Mouse (Mus musculus) embryonic stem cell, embryonic (primary cell): ENCODE measurements around the gene Esyt3.

Source experiments
- CTCF ChIA-PET, 4 experiments: fragments of 300-600 bp in 2 of 4; fragments of 350-600 bp in 2 of 4; sonication (Branson Sonifier 250); formaldehyde crosslinking; loops; one replicate each; lab custom pipeline; 2022; ENCODE audit warnings: inconsistent platforms in 2 of 4; lab: Charles Lee
- POLR2A ChIA-PET, 4 experiments: fragments of 300-600 bp in 2 of 4; fragments of 350-600 bp in 2 of 4; sonication (Branson Sonifier 250); formaldehyde crosslinking; loops; one replicate each; lab custom pipeline; 2022; ENCODE audit warnings: antibody characterized with exemption in 4 of 4, inconsistent platforms in 1 of 4; lab: Charles Lee

The Esyt3 gene

DNA sequence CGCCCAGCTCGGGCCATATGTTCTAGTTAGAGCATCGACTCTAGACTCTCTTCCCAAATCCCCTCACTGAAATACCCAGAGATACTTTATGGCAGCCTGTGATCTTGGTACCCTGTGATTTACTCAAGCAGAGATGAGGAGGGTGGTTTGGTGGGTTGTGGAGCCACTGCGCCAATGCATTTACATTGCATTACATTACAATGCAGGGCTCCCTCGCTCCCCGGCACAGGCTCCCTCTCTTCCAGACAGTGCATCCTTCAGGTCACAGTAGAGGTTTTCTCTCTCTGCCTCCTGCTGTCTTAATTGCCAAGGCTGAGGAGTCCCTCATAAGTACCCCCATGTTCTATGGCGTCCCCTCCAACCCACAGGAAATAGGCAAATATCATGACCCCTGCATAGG lies 10.1 kb upstream of the Esyt3 start:
- ChIA-PET CTCF (interaction anchor here in 2 of 4 experiments (0.7 to 1.7 kb wide), 3 partner anchors 8 to 10 kb away, joined by 3 to 7 read pairs (median 5); partner anchors contain the start of gene Esyt3 (in 1 of the 2)), POLR2A (interaction anchor here in 2 of 4 experiments (0.6 to 1.2 kb wide), 2 partner anchors 23 to 54 kb away, joined by 3 to 4 read pairs; no protein-coding TSS in a partner anchor)

DNA sequence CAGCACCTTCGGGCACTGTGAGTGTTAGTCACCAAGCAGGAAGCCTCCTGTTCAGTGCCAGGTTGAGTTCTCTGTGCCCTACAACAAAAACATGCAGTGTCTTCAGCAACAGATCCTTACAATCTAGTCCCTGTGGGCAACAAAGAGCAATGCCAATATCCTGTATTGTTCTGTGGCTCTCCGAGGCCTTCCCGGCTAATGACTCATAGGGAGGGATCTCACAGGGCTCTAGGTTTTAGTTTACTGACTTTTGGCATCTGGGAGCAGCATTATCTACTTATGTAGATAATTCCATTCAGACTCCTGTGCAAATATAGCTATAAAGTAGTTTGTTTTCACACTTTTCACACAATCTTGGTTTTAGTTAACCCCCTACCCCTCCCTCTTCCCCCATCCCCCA lies 7.5 kb upstream of the Esyt3 start:
- ChIA-PET POLR2A (interaction anchor here in 1 of 4 experiments (1.1 kb wide), 1 partner anchor 8 kb away, joined by 3 read pairs; no protein-coding TSS in a partner anchor), CTCF (no interaction called here)

DNA sequence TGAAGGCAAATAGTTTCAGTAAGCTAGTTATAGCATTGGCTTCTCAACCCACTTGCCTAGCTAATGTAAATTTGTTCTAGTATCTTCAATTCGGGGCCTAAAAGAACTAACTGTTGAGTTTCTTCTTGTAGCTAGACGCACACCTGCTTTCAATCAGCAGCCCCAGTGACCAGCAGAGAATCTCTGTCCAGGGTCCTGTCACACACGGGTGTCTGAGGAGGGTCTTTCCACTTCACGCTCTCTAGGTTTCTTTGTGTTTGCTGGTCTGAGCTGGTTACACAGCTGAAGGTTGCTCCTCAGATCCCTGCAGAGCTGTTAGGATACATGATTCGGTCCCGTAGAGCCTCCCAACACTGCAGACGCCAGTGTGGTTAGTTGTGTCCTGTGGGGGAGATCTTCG lies 4.7 kb upstream of the Esyt3 start:
- ChIA-PET POLR2A (interaction anchor here in 3 of 4 experiments (0.5 to 1.7 kb wide), 8 partner anchors 10 to 350 kb away, joined by 3 to 5 read pairs (median 3); no protein-coding TSS in a partner anchor), CTCF (interaction anchor here in 2 of 4 experiments (0.9 to 1.9 kb wide), 2 partner anchors 13 kb away, joined by 4 to 6 read pairs; no protein-coding TSS in a partner anchor)

GRCm38 (mm10) chr9:99361946-99362345 lies 3.6 kb upstream of the Esyt3 start:
- POLR2A ChIA-PET: interaction anchor here in 1 of 4 experiments (0.5 to 0.6 kb wide), 2 partner anchors 213 to 489 kb away, joined by 3 read pairs; no protein-coding TSS in a partner anchor
- CTCF ChIA-PET: interaction anchor here in 1 of 4 experiments (1.9 kb wide), 1 partner anchor 14 kb away, joined by 6 read pairs; no protein-coding TSS in a partner anchor

DNA sequence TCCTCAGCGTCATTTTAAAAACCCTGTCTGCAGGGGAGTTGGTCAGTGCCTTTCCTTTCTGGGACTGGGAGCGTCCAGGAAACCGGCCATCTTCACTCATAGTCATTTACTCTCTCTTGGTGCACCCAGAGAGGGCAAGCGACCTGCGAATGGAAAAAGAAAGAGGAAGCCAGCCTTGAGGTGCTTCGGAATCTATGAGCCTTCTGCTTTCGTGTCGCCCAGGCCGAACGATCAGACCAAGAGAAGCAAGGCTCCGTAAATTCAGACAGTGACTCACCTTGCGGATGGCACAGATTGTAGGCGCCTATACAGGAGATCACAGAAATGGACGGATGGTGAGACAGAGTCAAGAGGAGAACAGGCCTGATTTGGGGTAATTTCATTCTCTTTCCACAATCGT lies 655 bp upstream of the Esyt3 start:
- CTCF ChIA-PET: interaction anchor here in 2 of 4 experiments (1.2 to 2.0 kb wide), 3 partner anchors 18 to 373 kb away, joined by 3 to 8 read pairs (median 5); partner anchors contain the start of gene Faim (in 1 of the 2)
- POLR2A ChIA-PET: interaction anchor here in 2 of 4 experiments (0.6 to 2.4 kb wide), 15 partner anchors 11 to 379 kb away, joined by 3 to 11 read pairs (median 4); partner anchors contain the start of genes Cep70 (in 2 of the 2), Armc8 (in 1 of the 2) and Nme9 (in 1 of the 2)

- CTCF ChIA-PET: interaction anchor here in 2 of 4 experiments (0.6 to 2.0 kb wide), 7 partner anchors 10 to 433 kb away, joined by 3 to 8 read pairs (median 3); partner anchors contain the start of gene Nme9 (in 1 of the 2)
- POLR2A ChIA-PET: interaction anchor here (0.6 to 3.3 kb wide), 27 partner anchors 9 to 378 kb away, joined by 3 to 11 read pairs (median 3); partner anchors contain the start of genes Cep70 (in 2 of the 4), Faim (in 1 of the 4) and Nme9 (in 1 of the 4)
Observed at GRCm38 (mm10) chr9:99357561-99357920, 816 bp downstream of the Esyt3 start.

- POLR2A ChIA-PET: interaction anchor here in 3 of 4 experiments (0.5 to 3.3 kb wide), 4 partner anchors 11 to 215 kb away, joined by 3 to 11 read pairs (median 4); partner anchors contain the start of gene Pik3cb (in 1 of the 3)
- CTCF ChIA-PET: interaction anchor here in 3 of 4 experiments (0.5 to 1.2 kb wide), 5 partner anchors 11 to 95 kb away, joined by 3 to 4 read pairs (median 3); partner anchors contain the start of gene Nme9 (in 1 of the 3)
Observed at GRCm38 (mm10) chr9:99355971-99356370, 2.4 kb downstream of the Esyt3 start.

- ChIA-PET POLR2A (interaction anchor here in 1 of 4 experiments (1.3 kb wide), 1 partner anchor 9 kb away, joined by 3 read pairs; no protein-coding TSS in a partner anchor), CTCF (no interaction called here)
Observed at GRCm38 (mm10) chr9:99354796-99355195, 3.6 kb downstream of the Esyt3 start.

- CTCF ChIA-PET: interaction anchor here in 1 of 4 experiments (1.4 kb wide), 1 partner anchor 97 kb away, joined by 3 read pairs; no protein-coding TSS in a partner anchor
- POLR2A ChIA-PET: interaction anchor here in 2 of 4 experiments (0.6 to 1.1 kb wide), 2 partner anchors 10 to 17 kb away, joined by 3 to 4 read pairs; no protein-coding TSS in a partner anchor
Observed at GRCm38 (mm10) chr9:99353390-99353789, 5.0 kb downstream of the Esyt3 start.

DNA sequence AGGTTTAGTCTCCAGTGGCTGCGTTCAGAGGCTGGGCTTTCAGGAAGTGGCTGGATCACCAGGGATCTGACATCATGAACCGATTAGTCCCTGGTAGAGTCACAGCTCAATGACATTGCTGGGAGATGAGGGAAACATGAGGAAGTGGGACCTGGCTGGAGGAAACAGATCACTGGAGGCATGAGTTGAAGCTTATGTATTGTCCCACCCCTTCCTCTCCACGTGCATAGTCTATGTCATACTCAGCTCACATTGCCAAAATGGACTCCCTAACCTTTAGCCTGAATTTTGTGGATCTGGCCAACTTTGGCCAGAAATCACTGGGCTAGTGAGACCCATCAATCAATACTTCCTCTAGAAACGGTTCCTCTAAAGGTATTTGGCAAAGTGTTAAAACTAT lies 5.4 kb downstream of the Esyt3 start:
- CTCF ChIA-PET: interaction anchor here in 2 of 4 experiments (0.6 to 1.4 kb wide), 3 partner anchors 97 to 392 kb away, joined by 3 to 5 read pairs (median 3); no protein-coding TSS in a partner anchor
- POLR2A ChIA-PET: interaction anchor here in 2 of 4 experiments (0.6 to 1.2 kb wide), 3 partner anchors 10 to 16 kb away, joined by 3 to 4 read pairs (median 3); no protein-coding TSS in a partner anchor

DNA sequence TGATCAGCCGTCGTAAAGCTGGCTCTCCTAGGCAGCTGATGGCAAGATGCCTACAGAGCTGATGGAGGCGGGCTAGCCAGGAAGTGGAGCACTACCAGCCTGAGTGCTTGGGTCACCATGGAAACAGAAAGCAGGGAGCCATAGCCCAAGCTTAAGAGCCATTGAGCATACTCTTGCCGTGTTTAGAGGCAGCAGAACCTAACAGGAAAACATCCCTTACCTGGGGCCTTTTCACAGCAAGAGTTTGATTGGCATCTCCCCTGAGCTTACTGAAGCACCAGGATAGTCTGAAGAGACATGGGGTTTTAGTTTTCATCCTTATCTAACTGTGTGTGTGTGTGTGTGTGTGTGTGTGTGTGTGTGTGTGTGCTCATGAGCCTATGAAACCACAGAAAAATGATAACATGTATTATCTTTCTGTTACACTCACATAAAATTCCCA lies 13.0 kb downstream of the Esyt3 start:
- POLR2A ChIA-PET: interaction anchor here in 3 of 4 experiments (0.6 to 2.0 kb wide), 8 partner anchors 10 to 197 kb away, joined by 3 to 6 read pairs (median 4); partner anchors contain the start of genes Esyt3 (in 2 of the 3) and Cep70 (in 1 of the 3)
- CTCF ChIA-PET: interaction anchor here in 2 of 4 experiments (0.5 to 1.5 kb wide), 3 partner anchors 11 to 280 kb away, joined by 3 to 4 read pairs (median 3); no protein-coding TSS in a partner anchor

DNA sequence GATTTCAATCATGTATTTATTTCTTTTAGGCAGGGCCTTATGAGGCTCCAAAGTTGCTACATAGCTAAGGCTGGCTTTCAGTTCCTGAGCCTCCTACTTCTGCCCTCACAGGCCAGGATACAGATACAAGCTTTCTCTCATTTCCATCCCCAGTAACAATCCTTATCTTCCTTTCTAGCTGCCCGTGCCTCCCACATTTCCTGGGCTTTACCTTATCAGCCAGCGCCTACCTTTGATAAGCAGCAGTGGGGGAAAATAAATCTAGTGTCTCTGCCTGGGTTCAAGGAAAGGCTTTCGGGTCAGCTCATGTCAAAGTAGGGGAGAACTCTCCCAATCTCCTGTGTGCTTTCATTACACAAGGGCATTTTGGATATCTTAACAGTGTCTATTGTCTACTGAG lies 16.8 kb downstream of the Esyt3 start:
- ChIA-PET CTCF (interaction anchor here in 2 of 4 experiments (1.0 to 1.2 kb wide), 2 partner anchors 10 to 109 kb away, joined by 3 to 4 read pairs; no protein-coding TSS in a partner anchor), POLR2A (interaction anchor here in 2 of 4 experiments (0.5 to 1.0 kb wide), 3 partner anchors 17 to 284 kb away, joined by 3 read pairs; partner anchors contain the start of gene Esyt3 (in 1 of the 2))

DNA sequence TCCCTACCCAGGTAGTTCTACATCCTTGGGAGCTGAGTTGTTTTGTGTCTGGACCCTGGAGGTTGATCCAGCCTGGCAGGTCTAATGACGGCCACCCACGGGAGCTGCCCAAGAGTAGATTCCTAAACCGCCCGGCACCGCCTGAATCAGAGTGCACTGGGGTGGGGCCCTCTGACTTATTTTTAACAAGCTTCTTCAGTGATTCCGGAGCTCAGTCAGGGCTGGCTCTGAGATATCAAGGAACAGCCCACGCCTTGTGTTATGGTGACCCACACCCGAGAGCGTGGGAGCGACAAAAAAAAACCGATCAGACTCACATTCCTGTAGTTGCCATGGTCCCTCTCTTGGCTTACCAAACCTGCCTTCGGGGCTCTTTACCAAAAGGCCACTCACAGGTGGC lies 18.2 kb downstream of the Esyt3 start:
- POLR2A ChIA-PET: interaction anchor here in 3 of 4 experiments (0.5 to 1.7 kb wide), 8 partner anchors 13 to 214 kb away, joined by 3 to 11 read pairs (median 4); partner anchors contain the start of gene Esyt3 (in 1 of the 3)
- CTCF ChIA-PET: interaction anchor here (0.5 to 2.2 kb wide), 14 partner anchors 11 to 351 kb away, joined by 3 to 20 read pairs (median 5); partner anchors contain the start of genes Nme9 (in 2 of the 4) and Esyt3 (in 1 of the 4)

DNA sequence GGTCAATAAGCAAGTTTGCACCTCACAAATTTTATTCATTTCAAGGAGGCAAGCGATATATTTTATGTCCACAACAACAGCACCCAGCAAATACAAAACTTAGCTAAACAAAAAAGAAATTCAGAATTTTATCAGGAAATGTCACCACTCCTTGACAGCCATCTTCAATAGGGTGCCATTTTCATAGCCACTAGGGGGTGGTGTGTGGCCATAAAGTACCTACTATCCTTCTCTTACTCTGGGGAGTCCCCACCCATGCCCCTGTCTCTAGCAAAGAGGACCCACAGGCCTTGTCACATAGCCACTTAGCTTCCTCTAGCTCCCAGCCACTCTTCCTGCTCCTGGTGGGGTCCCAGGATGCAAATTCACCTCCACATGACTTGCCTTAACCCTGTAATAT lies 19.2 kb downstream of the Esyt3 start:
- POLR2A ChIA-PET: interaction anchor here in 2 of 4 experiments (0.9 to 1.7 kb wide), 4 partner anchors 12 to 135 kb away, joined by 3 to 11 read pairs (median 4); partner anchors contain the start of gene Esyt3 (in 1 of the 2)
- CTCF ChIA-PET: interaction anchor here in 3 of 4 experiments (0.8 to 2.2 kb wide), 13 partner anchors 10 to 323 kb away, joined by 3 to 14 read pairs (median 4); partner anchors contain the start of genes Nme9 (in 2 of the 3) and Cep70 (in 1 of the 3)

DNA sequence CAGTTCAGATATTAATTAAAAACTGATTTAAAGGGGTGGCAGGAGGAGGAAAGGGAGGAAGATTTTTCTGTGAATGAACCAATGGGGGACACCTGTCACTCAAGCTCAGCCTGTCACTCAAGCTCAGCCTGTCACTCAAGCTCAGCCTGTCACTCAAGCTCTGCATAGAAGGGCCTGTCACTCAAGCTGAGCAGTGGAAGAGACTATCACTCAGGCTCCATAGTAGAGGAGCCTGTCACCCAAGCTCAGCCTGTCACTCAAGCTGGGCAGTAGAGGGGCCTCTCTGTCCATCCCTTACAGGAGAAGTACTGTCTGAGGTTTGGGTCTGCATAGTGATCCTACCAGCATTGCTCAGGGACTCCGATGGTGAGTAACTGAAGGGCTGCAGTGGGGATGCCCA lies 20.1 kb downstream of the Esyt3 start:
- ChIA-PET CTCF (interaction anchor here (0.5 to 2.7 kb wide), 17 partner anchors 9 to 1518 kb away, joined by 3 to 14 read pairs (median 4); partner anchors contain the start of genes Nme9 (in 2 of the 4) and Cep70 (in 1 of the 4)), POLR2A (interaction anchor here in 1 of 4 experiments (1.5 kb wide), 1 partner anchor 95 kb away, joined by 3 read pairs; the partner anchor contains the start of gene Cep70)

GRCm38 (mm10) chr9:99336538-99336937 lies 21.8 kb downstream of the Esyt3 start:
- POLR2A ChIA-PET: interaction anchor here in 2 of 4 experiments (0.5 to 2.1 kb wide), 4 partner anchors 9 to 114 kb away, joined by 3 to 5 read pairs (median 3); no protein-coding TSS in a partner anchor
- CTCF ChIA-PET: interaction anchor here in 2 of 4 experiments (1.3 to 2.7 kb wide), 4 partner anchors 40 to 356 kb away, joined by 3 to 13 read pairs (median 8); partner anchors contain the start of gene Nme9 (in 2 of the 2)

GRCm38 (mm10) chr9:99326881-99327280 lies 31.5 kb downstream of the Esyt3 start:
- POLR2A ChIA-PET: interaction anchor here in 1 of 4 experiments (1.2 to 2.0 kb wide), 2 partner anchors 10 to 13 kb away, joined by 5 read pairs; no protein-coding TSS in a partner anchor

More at GRCm38 (mm10) chr9:99326881-99327280, 31.5 kb downstream of the Esyt3 start:
- CTCF ChIA-PET: interaction anchor here in 1 of 4 experiments (1.0 kb wide), 1 partner anchor 11 kb away, joined by 3 read pairs; no protein-coding TSS in a partner anchor
